Mouse (Mus musculus): ENCODE measurements around the gene Hoxa7. TPM values are rescaled to one million over a fixed set of nuclear protein-coding genes. Genes with fewer than 3 reads are reported as not detected.

The Hoxa7 gene
- polyA plus RNA-seq, 1 experiment from 2014 or later: 8.1 TPM

GRCm38 (mm10) chr6:52201269-52201668 lies 20.4 kb downstream of the Hoxa7 start:
- no peak for ATAC-seq (ENCODE audit: low FRiP score, low TSS enrichment)
- 50% methylated on average over 1 of the region's 1 CpGs for WGBS
- peak overlapping the region; percentile 76 for H3K4me2 ChIP-seq (replicated peaks; ENCODE audit: low read depth)
- no peak for TF ChIP-seq EP300 (optimal IDR thresholded peaks at IDR 0.05)
- TF ChIP-seq CTCF (IDR thresholded peaks at IDR 0.05; ENCODE audit: low read depth): no peak
- H3K9ac ChIP-seq (ENCODE audit: low read length): peak overlapping the region; percentile 50
- no peaks in the 10 kb centered on the region for H3K9me3 ChIP-seq (ENCODE audit: control insufficient read depth, low read length)
- no peaks in the 10 kb centered on the region; the same call in 1 of the 2 replicates for H3K27me3 ChIP-seq (ENCODE audit: control insufficient read depth, insufficient read depth, low read length)
- no peaks in the 10 kb centered on the region for H3K4me1 ChIP-seq (replicated peaks; ENCODE audit: control insufficient read depth, insufficient read depth)
- peak; percentile 19 for DNase-seq (ENCODE audit: low spot score)
- no peaks in the 10 kb centered on the region for H3K36me3 ChIP-seq (ENCODE audit: control insufficient read depth, insufficient read depth, low read length)
- peak overlapping the region; percentile 84 for H3K27ac ChIP-seq (replicated peaks)
- peak overlapping the region; percentile 73 for H3K4me3 ChIP-seq (ENCODE audit: low read depth, low read length)

GRCm38 (mm10) chr6:52200751-52201250 lies 20.9 kb downstream of the Hoxa7 start:
- Histone ChIP-seq H3K9ac (ENCODE audit: low read length) (peak overlapping the region; percentile 50), H3K4me1 (replicated peaks; ENCODE audit: control insufficient read depth, insufficient read depth) (no peaks in the 10 kb centered on the region), H3K36me3 (ENCODE audit: control insufficient read depth, insufficient read depth, low read length) (no peaks in the 10 kb centered on the region), H3K27ac (replicated peaks) (peak overlapping the region; percentile 84), H3K27me3 (ENCODE audit: control insufficient read depth, insufficient read depth, low read length) (no peaks in the 10 kb centered on the region; the same call in 1 of the 2 replicates), H3K4me3 (ENCODE audit: low read depth, low read length) (peak overlapping the region; percentile 73), H3K4me2 (replicated peaks; ENCODE audit: low read depth) (peak overlapping the region; percentile 76), H3K9me3 (ENCODE audit: control insufficient read depth, low read length) (no peaks in the 10 kb centered on the region)
- DNase-seq (ENCODE audit: low spot score) (no peak), ATAC-seq (ENCODE audit: low FRiP score, low TSS enrichment) (no peak)
- WGBS: 47% methylated on average over 10 of the region's 10 CpGs
- TF ChIP-seq CTCF (IDR thresholded peaks at IDR 0.05; ENCODE audit: low read depth): no peak
- no peak for TF ChIP-seq EP300 (optimal IDR thresholded peaks at IDR 0.05)

DNA sequence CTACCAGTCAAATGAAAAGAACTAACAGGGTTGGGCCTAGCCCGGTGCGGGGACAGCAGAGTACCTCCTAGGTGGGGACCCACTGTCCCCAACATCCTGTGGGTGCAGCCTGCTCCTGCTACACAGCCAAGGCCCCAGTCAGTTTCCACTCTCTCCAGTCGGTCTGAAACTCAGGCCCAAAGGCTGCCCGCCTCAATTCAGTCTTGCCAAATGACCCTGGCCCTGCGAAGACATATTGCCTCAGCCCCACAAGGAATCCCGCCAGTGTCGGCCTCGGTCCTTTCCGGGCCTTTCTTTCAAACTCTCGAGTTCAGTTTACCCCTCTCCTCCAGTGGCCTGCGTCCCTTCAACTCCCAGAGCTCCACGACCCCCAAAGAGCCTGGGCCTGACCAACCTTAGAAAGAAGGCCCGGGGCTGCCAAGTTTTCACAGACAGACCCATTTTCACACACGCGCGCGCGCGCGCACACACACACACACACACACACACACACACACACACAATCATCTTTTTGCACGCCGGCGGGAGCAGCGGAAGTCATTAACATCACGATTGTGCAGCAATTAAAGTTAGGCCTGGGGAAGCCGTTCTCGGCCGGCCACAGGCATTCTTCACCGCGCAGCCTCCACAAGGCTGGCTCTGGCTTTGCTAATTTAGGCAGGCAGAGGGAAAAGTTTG lies 21.4 kb downstream of the Hoxa7 start:
- no peak for ATAC-seq (ENCODE audit: low FRiP score, low TSS enrichment)
- H3K4me1 ChIP-seq (replicated peaks; ENCODE audit: control insufficient read depth, insufficient read depth): no peaks in the 10 kb centered on the region
- WGBS: 40% methylated on average over 30 of the region's 30 CpGs
- peak overlapping the region; percentile 76 for H3K4me2 ChIP-seq (replicated peaks; ENCODE audit: low read depth)
- H3K36me3 ChIP-seq (ENCODE audit: control insufficient read depth, insufficient read depth, low read length): no peaks in the 10 kb centered on the region
- H3K27ac ChIP-seq (replicated peaks): peak overlapping the region; percentile 84
- H3K9ac ChIP-seq (ENCODE audit: low read length): peak overlapping the region; percentile 50
- TF ChIP-seq EP300 (optimal IDR thresholded peaks at IDR 0.05): no peak
- peak overlapping the region; percentile 73 for H3K4me3 ChIP-seq (ENCODE audit: low read depth, low read length)
- H3K27me3 ChIP-seq (ENCODE audit: control insufficient read depth, insufficient read depth, low read length): no peaks in the 10 kb centered on the region; the same call in 1 of the 2 replicates
- H3K9me3 ChIP-seq (ENCODE audit: control insufficient read depth, low read length): no peaks in the 10 kb centered on the region
- DNase-seq (ENCODE audit: low spot score): peak; percentile 20

GRCm38 (mm10) chr6:52197271-52197670 lies 24.4 kb downstream of the Hoxa7 start:
- no peaks in the 10 kb centered on the region for H3K9me3 ChIP-seq (ENCODE audit: control insufficient read depth, low read length)
- no peak for TF ChIP-seq EP300 (optimal IDR thresholded peaks at IDR 0.05)
- peak; percentile 78 for TF ChIP-seq CTCF (IDR thresholded peaks at IDR 0.05; ENCODE audit: low read depth)
- no peak overlapping the region for H3K9ac ChIP-seq (ENCODE audit: low read length)
- H3K27ac ChIP-seq (replicated peaks): peak overlapping the region; percentile 85
- WGBS: 7% methylated on average over 10 of the region's 10 CpGs
- H3K4me1 ChIP-seq (replicated peaks; ENCODE audit: control insufficient read depth, insufficient read depth): no peaks in the 10 kb centered on the region
- no peaks in the 10 kb centered on the region; the same call in 1 of the 2 replicates for H3K27me3 ChIP-seq (ENCODE audit: control insufficient read depth, insufficient read depth, low read length)
- DNase-seq (ENCODE audit: low spot score): peak; percentile 61
- 0 out of 2 replicates have a peak overlapping the region, but pooled peaks have one; percentile 10 for H3K4me3 ChIP-seq (ENCODE audit: low read depth, low read length)
- peak; percentile 87 for ATAC-seq (ENCODE audit: low FRiP score, low TSS enrichment)
- peak overlapping the region; percentile 42 for H3K4me2 ChIP-seq (replicated peaks; ENCODE audit: low read depth)
- H3K36me3 ChIP-seq (ENCODE audit: control insufficient read depth, insufficient read depth, low read length): no peaks in the 10 kb centered on the region

- ATAC-seq (ENCODE audit: low FRiP score, low TSS enrichment): no peak
- H3K27me3 ChIP-seq (ENCODE audit: control insufficient read depth, insufficient read depth, low read length): no peaks in the 10 kb centered on the region; the same call in 1 of the 2 replicates
- H3K27ac ChIP-seq (replicated peaks): peak overlapping the region; percentile 85
- 13% methylated on average over 9 of the region's 9 CpGs for WGBS
- H3K9ac ChIP-seq (ENCODE audit: low read length): no peak overlapping the region
- H3K4me2 ChIP-seq (replicated peaks; ENCODE audit: low read depth): peak overlapping the region; percentile 42
- no peak for DNase-seq (ENCODE audit: low spot score)
- H3K4me3 ChIP-seq (ENCODE audit: low read depth, low read length): 0 out of 2 replicates have a peak overlapping the region, but pooled peaks have one; percentile 10
- H3K9me3 ChIP-seq (ENCODE audit: control insufficient read depth, low read length): no peaks in the 10 kb centered on the region
- no peaks in the 10 kb centered on the region for H3K36me3 ChIP-seq (ENCODE audit: control insufficient read depth, insufficient read depth, low read length)
- H3K4me1 ChIP-seq (replicated peaks; ENCODE audit: control insufficient read depth, insufficient read depth): no peaks in the 10 kb centered on the region
- TF ChIP-seq CTCF (IDR thresholded peaks at IDR 0.05; ENCODE audit: low read depth): no peak
- TF ChIP-seq EP300 (optimal IDR thresholded peaks at IDR 0.05): no peak
Measured at GRCm38 (mm10) chr6:52196811-52197210, 24.8 kb downstream of the Hoxa7 start.

DNA sequence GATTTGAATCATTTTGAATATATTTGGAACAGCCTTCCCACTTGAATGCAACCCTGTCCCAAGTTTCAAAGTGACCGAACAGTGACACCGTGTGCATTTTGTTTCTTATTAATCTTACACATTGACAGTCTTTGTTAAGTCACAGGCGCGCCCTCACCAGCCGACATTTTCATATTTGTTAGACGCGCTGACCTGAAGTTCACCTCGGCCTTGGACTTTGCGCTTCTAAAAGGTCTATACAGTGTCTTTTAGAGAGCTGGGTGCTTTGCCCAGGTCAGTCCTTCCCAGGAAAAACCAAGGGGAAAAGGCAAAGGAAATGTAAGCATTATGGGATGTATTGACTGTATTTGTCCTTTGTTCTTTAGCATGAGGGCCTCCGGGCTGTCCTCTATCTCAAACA lies 27.0 kb downstream of the Hoxa7 start:
- Histone ChIP-seq H3K27ac (replicated peaks) (peak overlapping the region; percentile 8; the same call in 1 of the 2 replicates), H3K9me3 (ENCODE audit: control insufficient read depth, low read length) (no peaks in the 10 kb centered on the region), H3K9ac (ENCODE audit: low read length) (0 out of 2 replicates have a peak overlapping the region, but pooled peaks have one; percentile 45), H3K4me2 (replicated peaks; ENCODE audit: low read depth) (peak overlapping the region; percentile 27), H3K36me3 (ENCODE audit: control insufficient read depth, insufficient read depth, low read length) (no peaks in the 10 kb centered on the region), H3K4me3 (ENCODE audit: low read depth, low read length) (no peak overlapping the region), H3K4me1 (replicated peaks; ENCODE audit: control insufficient read depth, insufficient read depth) (no peaks in the 10 kb centered on the region), H3K27me3 (ENCODE audit: control insufficient read depth, insufficient read depth, low read length) (no peaks in the 10 kb centered on the region; the same call in 1 of the 2 replicates)
- TF ChIP-seq CTCF (IDR thresholded peaks at IDR 0.05; ENCODE audit: low read depth): no peak
- TF ChIP-seq EP300 (optimal IDR thresholded peaks at IDR 0.05): no peak
- DNase-seq (ENCODE audit: low spot score): no peak
- ATAC-seq (ENCODE audit: low FRiP score, low TSS enrichment): no peak
- WGBS: 23% methylated on average over 10 of the region's 10 CpGs
